Mouse (Mus musculus): ENCODE data around the gene Morc2a. TPM values are rescaled to one million over a fixed set of nuclear protein-coding genes. Genes with fewer than 3 reads are reported as not detected.

The Morc2a gene
- polyA plus RNA-seq, 1 experiment from 2014 or later: 25.1 TPM

DNA sequence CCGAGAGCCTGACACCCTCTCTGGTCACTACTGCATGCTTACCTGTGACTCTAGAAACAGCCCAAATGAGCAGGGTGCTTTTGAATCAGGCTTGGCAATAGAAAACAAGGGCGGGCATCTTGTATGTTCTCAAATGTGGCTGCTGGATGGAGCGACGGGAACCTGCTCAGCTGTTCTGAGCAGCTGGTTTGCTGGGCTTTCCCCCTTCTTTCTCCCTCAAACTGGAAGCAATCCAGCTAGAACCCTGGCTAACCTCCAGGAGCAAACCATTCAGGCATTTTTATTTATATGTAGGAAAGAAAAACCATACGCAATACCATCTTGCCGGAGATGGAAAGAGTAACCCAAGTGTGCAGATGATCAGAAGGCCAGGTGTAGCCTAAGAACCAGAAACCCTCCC lies 67.7 kb downstream of the Morc2a start:
- Histone ChIP-seq H3K27ac (ENCODE audit: low read depth, low read length) (no peak overlapping the region), H3K27me3 (replicated peaks; ENCODE audit: control insufficient read depth, insufficient read depth, low read length) (no peaks in the 10 kb centered on the region)
- peak; percentile 57 for DNase-seq (ENCODE audit: low spot score)

DNA sequence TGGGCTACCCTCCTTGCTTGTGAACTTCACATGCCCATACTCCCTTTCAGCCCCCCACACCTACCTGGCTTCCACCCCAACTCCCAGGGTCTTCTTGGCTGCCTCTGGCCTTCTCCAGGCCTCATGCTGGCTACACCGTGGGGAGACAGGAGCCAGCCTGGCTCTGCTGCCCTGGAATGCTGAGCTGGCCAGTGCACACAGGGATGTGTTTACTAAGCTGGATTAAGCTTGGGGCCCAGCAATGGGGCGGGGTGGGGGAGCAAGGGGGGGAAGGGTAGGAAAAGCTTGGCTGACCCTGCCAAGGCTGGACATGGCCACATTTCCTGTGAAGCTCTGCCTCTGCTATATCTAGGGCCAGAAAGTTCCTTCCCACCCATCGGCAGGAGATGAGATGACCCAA lies 73.0 kb downstream of the Morc2a start:
- WGBS: 51% methylated on average over 3 of the region's 3 CpGs
- Histone ChIP-seq H3K4me3 (ENCODE audit: low read depth, low read length) (no peak overlapping the region), H3K36me3 (ENCODE audit: control insufficient read depth, insufficient read depth, low read length) (no peaks in the 10 kb centered on the region), H3K4me1 (ENCODE audit: control insufficient read depth, insufficient read depth, low read length) (peaks cover 13% of the 10 kb centered on the region; the same call in 1 of the 2 replicates), H3K27me3 (replicated peaks; ENCODE audit: control insufficient read depth, insufficient read depth, low read length) (no peaks in the 10 kb centered on the region), H3K9ac (ENCODE audit: low read length) (no peak overlapping the region), H3K27ac (ENCODE audit: low read depth, low read length) (no peak overlapping the region), H3K9me3 (replicated peaks; ENCODE audit: control insufficient read depth, low read length) (no peaks in the 10 kb centered on the region), H3K4me2 (ENCODE audit: low read length) (no peak overlapping the region)
- no peak for ATAC-seq
- DNase-seq (ENCODE audit: low spot score): no peak

More for the DNA sequence above, 67.7 kb downstream of the Morc2a start:
- H3K36me3 ChIP-seq (ENCODE audit: control insufficient read depth, insufficient read depth, low read length): no peaks in the 10 kb centered on the region
- no peaks in the 10 kb centered on the region for H3K9me3 ChIP-seq (replicated peaks; ENCODE audit: control insufficient read depth, low read length)
- H3K4me2 ChIP-seq (ENCODE audit: low read length): no peak overlapping the region
- no peaks in the 10 kb centered on the region for H3K4me1 ChIP-seq (ENCODE audit: control insufficient read depth, insufficient read depth, low read length)
- H3K9ac ChIP-seq (ENCODE audit: low read length): no peak overlapping the region
- 74% methylated on average over 6 of the region's 6 CpGs for WGBS
- no peak for ATAC-seq
- H3K4me3 ChIP-seq (ENCODE audit: low read depth, low read length): no peak overlapping the region

DNA sequence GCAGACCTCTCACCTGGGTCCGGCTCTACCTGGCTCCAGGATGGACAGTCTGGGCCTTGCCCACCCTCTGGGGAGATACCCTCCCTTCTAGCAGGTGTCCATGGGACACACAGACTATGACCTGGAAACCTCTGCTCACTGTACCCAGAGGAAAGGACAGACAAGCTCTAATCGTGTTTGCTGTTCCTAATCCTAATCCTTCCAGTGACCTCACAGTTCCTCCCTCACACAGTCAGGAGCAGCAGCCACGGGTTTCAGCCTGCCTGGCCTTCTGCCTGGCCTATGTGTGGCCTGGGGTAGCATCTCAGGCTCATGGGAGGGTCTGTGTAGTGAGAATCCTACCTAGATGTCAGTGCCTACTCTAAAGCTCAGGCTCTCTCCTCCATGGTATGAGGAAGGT lies 73.9 kb downstream of the Morc2a start:
- H3K27ac ChIP-seq (ENCODE audit: low read depth, low read length): no peak overlapping the region
- H3K27me3 ChIP-seq (replicated peaks; ENCODE audit: control insufficient read depth, insufficient read depth, low read length): no peaks in the 10 kb centered on the region
- DNase-seq (ENCODE audit: low spot score): no peak
- no peaks in the 10 kb centered on the region for H3K9me3 ChIP-seq (replicated peaks; ENCODE audit: control insufficient read depth, low read length)
- peaks cover 13% of the 10 kb centered on the region; the same call in 1 of the 2 replicates for H3K4me1 ChIP-seq (ENCODE audit: control insufficient read depth, insufficient read depth, low read length)
- WGBS: 66% methylated on average over 3 of the region's 3 CpGs
- H3K4me3 ChIP-seq (ENCODE audit: low read depth, low read length): no peak overlapping the region
- H3K4me2 ChIP-seq (ENCODE audit: low read length): no peak overlapping the region
- ATAC-seq: no peak
- no peaks in the 10 kb centered on the region for H3K36me3 ChIP-seq (ENCODE audit: control insufficient read depth, insufficient read depth, low read length)
- no peak overlapping the region for H3K9ac ChIP-seq (ENCODE audit: low read length)

DNA sequence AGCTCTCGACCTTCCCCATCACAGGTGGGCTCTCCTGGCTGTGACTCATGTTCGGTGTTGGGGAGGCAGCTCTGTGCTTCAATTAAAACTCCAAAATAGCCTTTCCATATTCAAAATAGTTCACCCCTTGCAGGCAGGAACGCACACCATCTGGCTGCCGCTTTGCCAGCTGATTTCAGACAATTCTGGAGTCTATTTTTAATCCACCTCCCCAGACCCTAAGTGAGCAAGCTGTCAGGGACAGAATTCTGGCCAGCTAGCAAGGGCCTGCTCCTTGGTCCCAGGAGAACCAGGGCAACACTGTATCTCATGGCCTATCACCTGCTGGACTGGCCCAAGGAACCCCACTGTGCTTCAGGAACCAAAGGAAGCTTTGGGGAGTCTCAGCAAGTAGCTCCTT lies 74.9 kb downstream of the Morc2a start:
- H3K4me1 ChIP-seq (ENCODE audit: control insufficient read depth, insufficient read depth, low read length): peaks cover 13% of the 10 kb centered on the region; the same call in 1 of the 2 replicates
- 0 out of 2 replicates have a peak overlapping the region, but pooled peaks have one; percentile 77 for H3K27ac ChIP-seq (ENCODE audit: low read depth, low read length)
- no peak overlapping the region for H3K9ac ChIP-seq (ENCODE audit: low read length)
- no peaks in the 10 kb centered on the region for H3K9me3 ChIP-seq (replicated peaks; ENCODE audit: control insufficient read depth, low read length)
- DNase-seq (ENCODE audit: low spot score) (peak; percentile 31), ATAC-seq (no peak)
- H3K4me3 ChIP-seq (ENCODE audit: low read depth, low read length): no peak overlapping the region
- H3K27me3 ChIP-seq (replicated peaks; ENCODE audit: control insufficient read depth, insufficient read depth, low read length): no peaks in the 10 kb centered on the region
- no peaks in the 10 kb centered on the region for H3K36me3 ChIP-seq (ENCODE audit: control insufficient read depth, insufficient read depth, low read length)
- 49% methylated on average over 4 of the region's 4 CpGs for WGBS
- H3K4me2 ChIP-seq (ENCODE audit: low read length): no peak overlapping the region

DNA sequence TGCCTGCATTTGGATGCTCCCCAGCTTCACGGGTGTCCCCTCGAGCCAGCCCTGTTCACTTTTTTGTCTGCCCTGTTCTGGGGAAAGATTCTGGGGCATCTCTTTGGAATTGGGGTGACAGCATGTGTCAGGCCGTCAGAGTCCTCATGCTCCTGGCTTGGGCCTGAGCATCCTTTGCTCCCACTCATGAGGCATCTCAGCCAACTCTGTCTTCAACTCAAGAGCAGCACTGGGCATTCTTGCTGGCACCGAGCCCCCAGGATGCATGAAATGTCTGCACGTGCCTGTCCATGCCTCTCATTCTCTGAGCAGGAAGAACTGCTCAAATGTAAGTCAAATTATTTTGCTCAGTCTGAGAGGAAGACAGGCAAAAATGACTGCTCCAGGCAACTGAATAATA lies 75.7 kb downstream of the Morc2a start:
- no peak for DNase-seq (ENCODE audit: low spot score)

DNA sequence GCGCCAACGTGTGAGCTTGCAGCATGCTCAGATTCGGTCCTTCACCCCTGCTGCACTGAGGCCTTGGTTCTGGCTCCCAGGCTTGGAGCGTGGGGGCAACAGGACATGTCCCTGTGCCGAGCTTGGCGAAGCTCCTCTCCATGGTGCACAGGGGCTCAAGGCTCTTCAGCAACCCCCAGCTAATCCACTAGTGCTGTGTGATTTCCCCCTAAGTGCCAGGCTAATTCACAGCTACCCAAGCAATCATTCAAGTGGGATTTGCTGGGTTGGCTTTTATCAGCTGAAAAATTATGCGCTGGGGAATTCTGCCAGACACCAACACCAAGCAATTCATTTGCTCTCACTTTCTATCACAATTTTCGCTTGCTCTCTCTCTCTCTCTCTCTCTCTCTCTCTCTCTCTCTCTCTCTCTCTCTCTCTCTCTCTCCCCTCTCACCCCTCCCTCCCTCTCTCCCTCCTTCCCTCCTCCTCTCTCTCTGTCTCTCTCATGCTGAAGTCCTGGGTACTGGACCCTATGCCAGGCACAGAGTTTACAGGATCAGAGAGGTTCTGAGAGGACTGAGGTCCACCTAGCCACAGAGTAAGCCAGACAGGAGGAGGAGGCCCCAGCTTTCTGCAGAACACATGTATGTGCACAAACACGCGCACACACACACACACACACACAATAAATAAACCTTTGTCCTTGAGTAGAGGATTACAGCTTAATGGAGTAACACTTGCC lies 76.5 kb downstream of the Morc2a start:
- H3K9me3 ChIP-seq (replicated peaks; ENCODE audit: control insufficient read depth, low read length): no peaks in the 10 kb centered on the region
- H3K9ac ChIP-seq (ENCODE audit: low read length): no peak overlapping the region
- no peaks in the 10 kb centered on the region for H3K36me3 ChIP-seq (ENCODE audit: control insufficient read depth, insufficient read depth, low read length)
- 40% methylated on average over 10 of the region's 10 CpGs for WGBS
- no peak overlapping the region for H3K4me3 ChIP-seq (ENCODE audit: low read depth, low read length)
- H3K4me2 ChIP-seq (ENCODE audit: low read length): peak overlapping the region; percentile 18; the same call in 1 of the 2 replicates
- peak overlapping the region; percentile 77; the same call in 1 of the 2 replicates for H3K27ac ChIP-seq (ENCODE audit: low read depth, low read length)
- H3K27me3 ChIP-seq (replicated peaks; ENCODE audit: control insufficient read depth, insufficient read depth, low read length): no peaks in the 10 kb centered on the region
- H3K4me1 ChIP-seq (ENCODE audit: control insufficient read depth, insufficient read depth, low read length): peaks cover 13% of the 10 kb centered on the region; the same call in 1 of the 2 replicates
- ATAC-seq (peak; percentile 63; the same call in 1 of the 2 replicates), DNase-seq (ENCODE audit: low spot score) (peak; percentile 84)

More for the DNA sequence above, 75.7 kb downstream of the Morc2a start:
- 0 out of 2 replicates have a peak, but pooled peaks have one; percentile 6 for ATAC-seq
- Histone ChIP-seq H3K4me3 (ENCODE audit: low read depth, low read length) (no peak overlapping the region), H3K27me3 (replicated peaks; ENCODE audit: control insufficient read depth, insufficient read depth, low read length) (no peaks in the 10 kb centered on the region), H3K27ac (ENCODE audit: low read depth, low read length) (peak overlapping the region; percentile 77; the same call in 1 of the 2 replicates), H3K9me3 (replicated peaks; ENCODE audit: control insufficient read depth, low read length) (no peaks in the 10 kb centered on the region), H3K4me2 (ENCODE audit: low read length) (no peak overlapping the region), H3K4me1 (ENCODE audit: control insufficient read depth, insufficient read depth, low read length) (peaks cover 13% of the 10 kb centered on the region; the same call in 1 of the 2 replicates), H3K9ac (ENCODE audit: low read length) (no peak overlapping the region), H3K36me3 (ENCODE audit: control insufficient read depth, insufficient read depth, low read length) (no peaks in the 10 kb centered on the region)
- WGBS: 69% methylated on average over 5 of the region's 5 CpGs

DNA sequence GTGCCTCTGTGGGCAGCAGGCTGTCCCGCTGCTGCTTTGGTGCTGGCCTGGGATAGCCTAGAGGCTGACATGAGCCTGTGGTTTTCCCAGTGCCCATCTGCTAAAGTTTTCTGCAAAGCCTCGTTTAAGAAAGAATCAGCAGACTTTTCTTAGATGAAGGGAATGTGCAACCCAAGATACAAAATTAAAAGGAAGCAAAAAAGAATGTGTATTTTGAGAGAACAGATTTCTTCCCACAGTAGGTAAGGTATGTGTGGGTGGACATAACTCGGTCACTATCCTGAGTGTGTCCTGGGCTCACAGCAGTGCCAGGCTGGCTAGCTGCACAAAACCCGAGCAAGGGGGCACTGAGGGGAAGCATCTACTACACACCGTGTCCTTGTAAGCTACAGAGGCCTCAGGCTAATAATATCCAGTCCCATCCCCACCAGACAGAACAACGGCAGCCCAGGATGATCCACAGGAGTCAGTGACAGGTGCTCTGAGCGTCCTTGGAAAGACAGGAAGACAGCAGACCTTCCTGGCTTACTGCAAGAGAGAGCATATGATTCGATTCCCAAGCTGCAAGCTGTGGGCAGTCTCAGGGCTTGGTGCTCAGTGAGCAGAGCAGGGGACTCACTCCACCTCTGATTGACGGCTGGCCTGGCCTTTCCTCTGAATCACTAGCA lies 78.6 kb downstream of the Morc2a start:
- no peak for ATAC-seq
- no peaks in the 10 kb centered on the region for H3K9me3 ChIP-seq (replicated peaks; ENCODE audit: control insufficient read depth, low read length)
- no peaks in the 10 kb centered on the region for H3K27me3 ChIP-seq (replicated peaks; ENCODE audit: control insufficient read depth, insufficient read depth, low read length)
- no peak overlapping the region for H3K27ac ChIP-seq (ENCODE audit: low read depth, low read length)
- H3K4me1 ChIP-seq (ENCODE audit: control insufficient read depth, insufficient read depth, low read length): peaks cover 13% of the 10 kb centered on the region; the same call in 1 of the 2 replicates
- H3K4me3 ChIP-seq (ENCODE audit: low read depth, low read length): no peak overlapping the region
- no peaks in the 10 kb centered on the region for H3K36me3 ChIP-seq (ENCODE audit: control insufficient read depth, insufficient read depth, low read length)
- DNase-seq (ENCODE audit: low spot score): no peak
- no peak overlapping the region for H3K4me2 ChIP-seq (ENCODE audit: low read length)
- WGBS: 75% methylated on average over 9 of the region's 9 CpGs
- H3K9ac ChIP-seq (ENCODE audit: low read length): no peak overlapping the region

DNA sequence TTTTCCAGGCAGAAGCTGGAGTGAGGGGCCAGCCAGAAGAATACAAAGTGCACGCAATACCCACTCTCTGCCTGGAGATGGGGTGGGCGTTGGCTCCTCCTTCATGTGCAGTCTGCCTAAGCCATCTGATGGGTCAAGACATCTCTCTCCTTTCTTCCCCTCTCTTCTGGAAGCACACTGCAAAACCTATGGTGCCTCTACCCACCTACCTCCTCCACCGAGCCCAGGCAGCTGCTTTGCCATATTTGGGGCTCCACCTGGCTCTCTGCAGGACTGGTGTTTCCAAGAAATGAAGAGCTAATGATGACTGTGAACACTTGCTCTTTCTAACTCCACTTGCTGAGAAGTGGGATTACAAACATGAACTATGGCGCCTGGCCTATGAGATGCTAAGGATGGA lies 82.5 kb downstream of the Morc2a start:
- H3K9me3 ChIP-seq (replicated peaks; ENCODE audit: control insufficient read depth, low read length): no peaks in the 10 kb centered on the region
- WGBS: 84% methylated on average over 4 of the region's 4 CpGs
- no peak for ATAC-seq

More for the DNA sequence above, 82.5 kb downstream of the Morc2a start:
- Histone ChIP-seq H3K4me2 (ENCODE audit: low read length) (no peak overlapping the region), H3K4me3 (ENCODE audit: low read depth, low read length) (no peak overlapping the region), H3K27ac (ENCODE audit: low read depth, low read length) (no peak overlapping the region), H3K27me3 (replicated peaks; ENCODE audit: control insufficient read depth, insufficient read depth, low read length) (no peaks in the 10 kb centered on the region), H3K36me3 (ENCODE audit: control insufficient read depth, insufficient read depth, low read length) (no peaks in the 10 kb centered on the region), H3K9ac (ENCODE audit: low read length) (no peak overlapping the region), H3K4me1 (ENCODE audit: control insufficient read depth, insufficient read depth, low read length) (peaks cover 6% of the 10 kb centered on the region; the same call in 1 of the 2 replicates)
- DNase-seq (ENCODE audit: low spot score): no peak
